Mouse (Mus musculus): ENCODE measurements at regions not wholly inside any gene's neighbourhood (a gene's known extent, or its start where the extent isn't known, plus 50 kb on each side); places are given as distances from the start of the nearest gene placed in this dataset.

- DNase-seq (ENCODE audit: low spot score in 2 of 2): no peak
These were observed 99.9 kb upstream of the F13a1 start for GRCm38 (mm10) chr13:37149961-37150360.

GRCm38 (mm10) chr13:37149066-37149781 is 99.2 kb upstream of the F13a1 start:
- no peak for DNase-seq (ENCODE audit: low spot score in 2 of 2)

- no peak for DNase-seq (ENCODE audit: low spot score in 2 of 2)
These were observed 98.6 kb upstream of the F13a1 start for GRCm38 (mm10) chr13:37148627-37149026.

GRCm38 (mm10) chr13:37147790-37148189 is 97.7 kb upstream of the F13a1 start:
- no peak for DNase-seq (ENCODE audit: low spot score in 2 of 2)

- DNase-seq (ENCODE audit: low spot score in 2 of 2): no peak
These were observed 92.8 kb upstream of the F13a1 start for GRCm38 (mm10) chr13:37142812-37143211.

- DNase-seq (ENCODE audit: low spot score in 2 of 2): no peak
These were observed 85.1 kb upstream of the F13a1 start for GRCm38 (mm10) chr13:37135115-37135514.

GRCm38 (mm10) chr13:37134518-37134917 is 84.5 kb upstream of the F13a1 start:
- DNase-seq (ENCODE audit: low spot score in 2 of 2): no peak

- DNase-seq (ENCODE audit: low spot score in 2 of 2): no peak
These were observed 80.6 kb upstream of the F13a1 start for GRCm38 (mm10) chr13:37130637-37131036.

- DNase-seq (ENCODE audit: low spot score in 2 of 2): no peak
These were observed 71.6 kb upstream of the F13a1 start for GRCm38 (mm10) chr13:37121602-37122001.

- no peak for DNase-seq (ENCODE audit: low spot score in 2 of 2)
These were observed 70.2 kb upstream of the F13a1 start for GRCm38 (mm10) chr13:37120219-37120618.

GRCm38 (mm10) chr13:37114324-37114723 is 64.3 kb upstream of the F13a1 start:
- DNase-seq (ENCODE audit: low spot score in 2 of 2): no peak

GRCm38 (mm10) chr13:37111747-37112146 is 61.7 kb upstream of the F13a1 start:
- DNase-seq (ENCODE audit: low spot score in 2 of 2): no peak

- no peak for DNase-seq (ENCODE audit: low spot score in 2 of 2)
These were observed 57.7 kb upstream of the F13a1 start for GRCm38 (mm10) chr13:37107721-37108120.

- no peak for DNase-seq (ENCODE audit: low spot score in 2 of 2)
These were observed 56.0 kb upstream of the F13a1 start for GRCm38 (mm10) chr13:37106009-37106408.

- no peak for DNase-seq (ENCODE audit: low spot score in 2 of 2)
These were observed 54.6 kb upstream of the F13a1 start for GRCm38 (mm10) chr13:37104410-37105294.

GRCm38 (mm10) chr13:37103741-37104296 is 53.8 kb upstream of the F13a1 start:
- no peak for DNase-seq (ENCODE audit: low spot score in 2 of 2)

GRCm38 (mm10) chr13:37101755-37102154 is 51.7 kb upstream of the F13a1 start:
- no peak for DNase-seq (ENCODE audit: low spot score in 2 of 2)

Data from layer of hippocampus, postnatal 10 days (tissue).